Mouse (Mus musculus): Measurements from ENCODE around the gene Taar7e. TPM values are rescaled to one million over a fixed set of nuclear protein-coding genes. Genes with fewer than 3 reads are reported as not detected.

Gene Taar7e
- polyA plus RNA-seq, 1 experiment, result not detected

- Histone ChIP-seq H3K4me1 (ENCODE audit: control insufficient read depth, insufficient read depth, low read length) (no peaks in the 10 kb centered on the region), H3K27me3 (ENCODE audit: control insufficient read depth, insufficient read depth, low read length) (no peaks in the 10 kb centered on the region), H3K27ac (ENCODE audit: insufficient read depth, low read length) (no peak overlapping the region), H3K4me3 (replicated peaks; ENCODE audit: insufficient read depth, low read depth, low read length) (no peak overlapping the region)
- TF ChIP-seq POLR2A (IDR thresholded peaks at IDR 0.05; ENCODE audit: borderline replicate concordance, insufficient read depth, low read length) (no peak), CTCF (IDR thresholded peaks at IDR 0.05; ENCODE audit: borderline replicate concordance, insufficient read depth, low read depth, low read length) (no peak)
- 84% methylated on average over 5 of the region's 5 CpGs for WGBS
- DNase-seq, result no peak
Observed at GRCm38 (mm10) chr10:24086555-24086954, 49.1 kb downstream of the Taar7e start.

DNA sequence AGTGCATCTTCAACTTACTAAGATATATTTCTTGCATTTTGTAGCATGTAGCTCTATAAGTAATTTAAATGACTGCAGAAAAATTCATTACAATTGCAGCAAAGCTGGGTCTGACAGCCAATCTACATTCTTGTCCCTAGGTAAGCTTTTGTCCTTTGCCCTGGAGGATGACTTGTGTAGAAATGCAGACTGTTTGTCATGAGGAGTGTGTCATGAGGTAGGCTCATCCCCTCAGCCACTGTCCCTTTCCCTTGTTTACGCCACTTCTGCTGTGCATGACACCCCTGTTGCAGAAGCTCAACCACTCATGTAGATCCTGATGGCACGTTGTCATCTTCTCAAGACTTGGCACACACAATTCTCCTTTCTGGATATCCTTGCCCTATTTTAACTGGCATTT, 49.8 kb downstream of the Taar7e start:
- no peak for DNase-seq
- H3K27ac ChIP-seq (ENCODE audit: insufficient read depth, low read length), result no peak overlapping the region
- no peaks in the 10 kb centered on the region for H3K4me1 ChIP-seq (ENCODE audit: control insufficient read depth, insufficient read depth, low read length)
- WGBS, result 80% methylated on average over 2 of the region's 2 CpGs
- TF ChIP-seq POLR2A (IDR thresholded peaks at IDR 0.05; ENCODE audit: borderline replicate concordance, insufficient read depth, low read length) (no peak), CTCF (IDR thresholded peaks at IDR 0.05; ENCODE audit: borderline replicate concordance, insufficient read depth, low read depth, low read length) (no peak)
- no peak overlapping the region for H3K4me3 ChIP-seq (replicated peaks; ENCODE audit: insufficient read depth, low read depth, low read length)
- no peaks in the 10 kb centered on the region for H3K27me3 ChIP-seq (ENCODE audit: control insufficient read depth, insufficient read depth, low read length)

Other genes starting within 250 kb of the Taar7e start
- gene Slc18b1, start 240.6 kb upstream of the Taar7e start, polyA plus RNA-seq (2012; rRNA removed), result 17.6 and 18.1 TPM in 2 replicates
- gene Vnn3, start 186.2 kb upstream of the Taar7e start, polyA plus RNA-seq (2012; rRNA removed), result 0.05 TPM in 1 of 2 replicates, not detected in the other
- gene Vnn1, start 142.9 kb upstream of the Taar7e start, polyA plus RNA-seq (2012; rRNA removed), result 0.05 and 0.11 TPM in 2 replicates
- gene Taar1, start 117.3 kb upstream of the Taar7e start, polyA plus RNA-seq (2012; rRNA removed), result not detected in 2 replicates
- not detected in 2 replicates for gene Taar2, start 99.0 kb upstream of the Taar7e start, polyA plus RNA-seq (2012; rRNA removed)
- gene Taar3, start 88.1 kb upstream of the Taar7e start, polyA plus RNA-seq (2012; rRNA removed), result not detected in 2 replicates
- gene Taar4, start 77.1 kb upstream of the Taar7e start, polyA plus RNA-seq (2012; rRNA removed), result not detected in 2 replicates
- gene Taar5, start 66.9 kb upstream of the Taar7e start, polyA plus RNA-seq (2012; rRNA removed), result not detected in 2 replicates
- gene Taar6, start 52.0 kb upstream of the Taar7e start, polyA plus RNA-seq (2012; rRNA removed), result not detected in 2 replicates
- not detected in 2 replicates for gene Taar7a, start 44.1 kb upstream of the Taar7e start, polyA plus RNA-seq (2012; rRNA removed)
- gene Taar7b, start 37.7 kb upstream of the Taar7e start, polyA plus RNA-seq (2012; rRNA removed), result not detected in 2 replicates
- gene Taar7d, start 10.4 kb upstream of the Taar7e start, polyA plus RNA-seq (2012; rRNA removed), result not detected in 2 replicates
- gene Taar7f, start 11.9 kb downstream of the Taar7e start, polyA plus RNA-seq (2012; rRNA removed), result not detected in 2 replicates
- gene Taar8a, start 38.9 kb downstream of the Taar7e start, polyA plus RNA-seq (2012; rRNA removed), result not detected in 2 replicates
- gene Taar8b, start 54.7 kb downstream of the Taar7e start, polyA plus RNA-seq (2012; rRNA removed), result not detected in 2 replicates
- not detected in 2 replicates for gene Taar8c, start 64.3 kb downstream of the Taar7e start, polyA plus RNA-seq (2012; rRNA removed)
- gene Taar9, start 71.9 kb downstream of the Taar7e start, polyA plus RNA-seq (2012; rRNA removed), result not detected in 2 replicates
- gene Stx7, start 111.7 kb downstream of the Taar7e start, polyA plus RNA-seq (2012; rRNA removed), result 146 and 147 TPM in 2 replicates
- gene Moxd1, start 185.9 kb downstream of the Taar7e start, polyA plus RNA-seq (2012; rRNA removed), result 1.7 and 3.5 TPM in 2 replicates